ENCODE assay signal across 11 mouse cellular contexts in the genomic region with DNA sequence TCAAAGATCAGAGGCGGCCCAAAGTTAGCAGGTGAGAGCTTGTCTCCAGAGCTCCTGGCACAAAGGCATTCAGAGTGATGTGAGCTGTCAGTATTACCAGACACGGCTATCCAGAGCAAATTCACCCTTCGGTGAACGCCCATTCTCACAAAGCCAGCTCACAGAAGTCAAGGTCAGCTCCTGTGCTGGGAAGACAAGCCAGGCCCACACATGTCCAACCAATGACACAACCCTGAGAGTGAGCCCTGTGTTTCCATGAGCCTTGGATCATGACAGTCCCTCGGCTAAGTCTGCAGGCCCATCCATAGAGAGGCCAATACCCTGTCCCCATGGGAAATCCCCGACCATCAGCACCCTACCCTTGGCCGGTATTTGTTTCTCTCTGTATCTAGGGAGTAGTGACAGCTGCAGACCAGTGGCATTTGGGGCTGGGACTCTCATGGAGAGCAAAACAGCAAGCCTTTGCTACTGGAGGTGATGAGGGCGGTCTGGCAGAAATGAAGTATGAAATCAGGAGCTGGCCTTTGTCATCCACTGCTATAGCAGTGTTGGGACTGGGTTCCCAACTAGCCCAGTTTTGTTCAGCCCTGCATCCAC. TPM values are rescaled to one million over a fixed set of nuclear protein-coding genes. Genes with fewer than 3 reads are reported as not detected.
DNase-seq lines count a peak whose midpoint lies in the region; ATAC-seq and TF ChIP-seq lines count a peak whose summit lies in the region.
"Had no signal": no experiment of that assay in that cellular context is flagged by ENCODE, and none has a peak within 500 bp of the region (broad histone marks: within the 10 kb centered on the region; RNA-seq: fewer than 3 reads in every experiment).

No protein-coding gene starts in this region.

- H3K27ac ChIP-seq in forebrain, embryonic 10.5 days, result peak overlapping the region; percentile 57; the same call in 1 of the 2 replicates
- H3K27ac ChIP-seq in forebrain, embryonic 11.5 days (ENCODE audit: low read depth, low read length), result no peak overlapping the region
- H3K27ac ChIP-seq in forebrain, embryonic 13.5 days, result peak overlapping the region; percentile 31; the same call in 1 of the 2 replicates
- peak overlapping the region; percentile 35; the same call in 1 of the 2 replicates for H3K27ac ChIP-seq in hindbrain, embryonic 14.5 days
- no peak overlapping the region for H3K27ac ChIP-seq in kidney, embryonic 16.5 days (ENCODE audit: low read length)
- H3K27ac ChIP-seq in thymus, adult 2 months (ENCODE audit: control insufficient read depth, insufficient read depth, low read length), result no peak overlapping the region
- H3K27ac ChIP-seq: neural tube, embryonic 12.5 days had no signal

- no peak for DNase-seq in forebrain, embryonic 10.5 days (ENCODE audit: extremely low spot score, low spot score)
- no peak for DNase-seq in forebrain, embryonic 11.5 days (ENCODE audit: low spot score)
- DNase-seq in hindbrain, embryonic 14.5 days (ENCODE audit: low spot score), result no peak
- DNase-seq in thymus, adult 2 months, result no peak
- DNase-seq in urinary bladder, postnatal 10 days (ENCODE audit: low spot score), result no peak
- DNase-seq: cerebellum, postnatal 14 days; kidney, adult 8-10 months had no signal

- no peak for TF ChIP-seq CTCF in E14TG2a.4 (conservative IDR thresholded peaks at IDR 0.05; ENCODE audit: low read length)
- no peak for TF ChIP-seq CTCF in thymus, adult 2 months (IDR thresholded peaks at IDR 0.05; ENCODE audit: borderline replicate concordance, control insufficient read depth, extremely low read depth, insufficient read depth, low read length, poor library complexity)

- H3K4me1 ChIP-seq in forebrain, embryonic 10.5 days, result peaks cover 71% of the 10 kb centered on the region
- no peaks in the 10 kb centered on the region; the same call in 1 of the 2 replicates for H3K4me1 ChIP-seq in forebrain, embryonic 11.5 days (replicated peaks; ENCODE audit: control insufficient read depth, insufficient read depth, low read length)
- H3K4me1 ChIP-seq in E14TG2a.4 (replicated peaks; ENCODE audit: low read depth, low read length), result peaks cover 100% of the 10 kb centered on the region
- H3K4me1 ChIP-seq in forebrain, embryonic 13.5 days, result peaks cover 62% of the 10 kb centered on the region
- peaks cover 15% of the 10 kb centered on the region; the same call in 1 of the 2 replicates for H3K4me1 ChIP-seq in hindbrain, embryonic 14.5 days (replicated peaks; ENCODE audit: control insufficient read depth, insufficient read depth, low read length)
- peaks cover 7% of the 10 kb centered on the region for H3K4me1 ChIP-seq in kidney, embryonic 16.5 days (ENCODE audit: insufficient read depth, low read length)
- peaks cover 24% of the 10 kb centered on the region for H3K4me1 ChIP-seq in thymus, adult 2 months (replicated peaks; ENCODE audit: control insufficient read depth, insufficient read depth, low read length)

- no peak for ATAC-seq in forebrain, embryonic 11.5 days (replicated peaks; ENCODE audit: low FRiP score)
- ATAC-seq in forebrain, embryonic 13.5 days, result 0 out of 2 replicates have a peak, but pooled peaks have one; percentile 11
- ATAC-seq in hindbrain, embryonic 14.5 days (ENCODE audit: low FRiP score), result 0 out of 2 replicates have a peak, but pooled peaks have one; percentile 41
- no peak for ATAC-seq in kidney, embryonic 16.5 days (ENCODE audit: low FRiP score, low TSS enrichment)

- no peaks in the 10 kb centered on the region for H3K27me3 ChIP-seq in forebrain, embryonic 10.5 days (ENCODE audit: poor library complexity, severe bottlenecking)
- no peaks in the 10 kb centered on the region for H3K27me3 ChIP-seq in forebrain, embryonic 11.5 days (ENCODE audit: control insufficient read depth, insufficient read depth, low read length)
- H3K27me3 ChIP-seq in E14TG2a.4 (ENCODE audit: insufficient read depth, low read length), result no peaks in the 10 kb centered on the region
- H3K27me3 ChIP-seq in forebrain, embryonic 13.5 days, result no peaks in the 10 kb centered on the region
- H3K27me3 ChIP-seq in hindbrain, embryonic 14.5 days (ENCODE audit: control insufficient read depth, insufficient read depth, low read length), result no peaks in the 10 kb centered on the region
- H3K27me3 ChIP-seq in kidney, embryonic 16.5 days (ENCODE audit: insufficient read depth, low read length), result no peaks in the 10 kb centered on the region
- H3K27me3 ChIP-seq in thymus, adult 2 months (ENCODE audit: control insufficient read depth, insufficient read depth, low read length), result no peaks in the 10 kb centered on the region
- H3K27me3 ChIP-seq: neural tube, embryonic 12.5 days had no signal

- H3K9ac ChIP-seq in forebrain, embryonic 11.5 days (ENCODE audit: low read length), result no peak overlapping the region
- H3K9ac ChIP-seq in forebrain, embryonic 13.5 days, result peak overlapping the region; percentile 30; the same call in 1 of the 2 replicates
- H3K9ac ChIP-seq in hindbrain, embryonic 14.5 days, result no peak overlapping the region
- no peak overlapping the region for H3K9ac ChIP-seq in kidney, embryonic 16.5 days (replicated peaks; ENCODE audit: low read length)
- H3K9ac ChIP-seq: neural tube, embryonic 12.5 days had no signal

- TF ChIP-seq POLR2A in thymus, adult 2 months (IDR thresholded peaks at IDR 0.05; ENCODE audit: control insufficient read depth, extremely low read depth, insufficient read depth, low read length, poor library complexity), result no peak

- no peaks in the 10 kb centered on the region for H3K9me3 ChIP-seq in forebrain, embryonic 10.5 days
- no peaks in the 10 kb centered on the region for H3K9me3 ChIP-seq in forebrain, embryonic 11.5 days (ENCODE audit: control insufficient read depth, low read length)
- no peaks in the 10 kb centered on the region for H3K9me3 ChIP-seq in E14TG2a.4 (ENCODE audit: low read length)
- no peaks in the 10 kb centered on the region for H3K9me3 ChIP-seq in forebrain, embryonic 13.5 days (replicated peaks)
- H3K9me3 ChIP-seq in hindbrain, embryonic 14.5 days (ENCODE audit: control insufficient read depth, low read length), result no peaks in the 10 kb centered on the region
- no peaks in the 10 kb centered on the region for H3K9me3 ChIP-seq in kidney, embryonic 16.5 days (ENCODE audit: low read length)
- H3K9me3 ChIP-seq: neural tube, embryonic 12.5 days had no signal

- H3K4me3 ChIP-seq in forebrain, embryonic 10.5 days, result no peak overlapping the region
- no peak overlapping the region for H3K4me3 ChIP-seq in forebrain, embryonic 11.5 days (ENCODE audit: low read depth, low read length)
- H3K4me3 ChIP-seq in E14TG2a.4 (replicated peaks; ENCODE audit: low read length), result peak overlapping the region; percentile 27
- H3K4me3 ChIP-seq in forebrain, embryonic 13.5 days, result no peak overlapping the region
- H3K4me3 ChIP-seq in hindbrain, embryonic 14.5 days (replicated peaks; ENCODE audit: low read length), result no peak overlapping the region
- no peak overlapping the region for H3K4me3 ChIP-seq in kidney, embryonic 16.5 days (ENCODE audit: low read length)
- no peak overlapping the region for H3K4me3 ChIP-seq in thymus, adult 2 months (ENCODE audit: control insufficient read depth, insufficient read depth, low read length)
- H3K4me3 ChIP-seq: neural tube, embryonic 12.5 days had no signal

- H3K4me2 ChIP-seq in forebrain, embryonic 11.5 days (ENCODE audit: low read depth, low read length, severe bottlenecking), result no peak overlapping the region
- 0 out of 2 replicates have a peak overlapping the region, but pooled peaks have one; percentile 5 for H3K4me2 ChIP-seq in forebrain, embryonic 13.5 days
- H3K4me2 ChIP-seq in hindbrain, embryonic 14.5 days (replicated peaks), result no peak overlapping the region
- H3K4me2 ChIP-seq in kidney, embryonic 16.5 days (replicated peaks; ENCODE audit: low read depth, low read length), result no peak overlapping the region
- H3K4me2 ChIP-seq: neural tube, embryonic 12.5 days had no signal

- WGBS in forebrain, embryonic 10.5 days, result 86% methylated on average over 8 of the region's 8 CpGs
- 85% methylated on average over 8 of the region's 8 CpGs for WGBS in forebrain, embryonic 11.5 days
- WGBS in forebrain, embryonic 13.5 days, result 80% methylated on average over 8 of the region's 8 CpGs
- 66% methylated on average over 8 of the region's 8 CpGs for WGBS in hindbrain, embryonic 14.5 days
- WGBS in kidney, embryonic 16.5 days, result 80% methylated on average over 8 of the region's 8 CpGs
- 94% methylated on average over 8 of the region's 8 CpGs for WGBS in thymus, adult 2 months

- H3K36me3 ChIP-seq in forebrain, embryonic 10.5 days (replicated peaks), result 0 out of 2 replicates have a peak, but pooled peaks cover 4% of the 10 kb centered on the region
- H3K36me3 ChIP-seq in forebrain, embryonic 11.5 days (ENCODE audit: control insufficient read depth, insufficient read depth, low read length), result no peaks in the 10 kb centered on the region
- no peaks in the 10 kb centered on the region for H3K36me3 ChIP-seq in E14TG2a.4 (ENCODE audit: insufficient read depth, low read length)
- no peaks in the 10 kb centered on the region for H3K36me3 ChIP-seq in forebrain, embryonic 13.5 days (ENCODE audit: poor library complexity, severe bottlenecking)
- no peaks in the 10 kb centered on the region for H3K36me3 ChIP-seq in hindbrain, embryonic 14.5 days (replicated peaks; ENCODE audit: control insufficient read depth, insufficient read depth)
- no peaks in the 10 kb centered on the region for H3K36me3 ChIP-seq in kidney, embryonic 16.5 days (ENCODE audit: insufficient read depth, low read length)
- H3K36me3 ChIP-seq in thymus, adult 2 months (ENCODE audit: control insufficient read depth, insufficient read depth, low read length), result no peaks in the 10 kb centered on the region
- H3K36me3 ChIP-seq: neural tube, embryonic 12.5 days had no signal

RNA-seq across cellular contexts. Expression of gene Ldlrad3, which starts 58.3 kb away (rescaled TPM):
- 53.1 and 54.6 TPM in 2 replicates for polyA plus RNA-seq in forebrain, embryonic 10.5 days (2016; fragmentation: Nextera tagmentation; extraction: Ambion mirVana)
- 56.8 and 60.7 TPM in 2 replicates for polyA plus RNA-seq in forebrain, embryonic 11.5 days (2014; fragmentation: Nextera tagmentation; extraction: Ambion mirVana)
- polyA plus RNA-seq in forebrain, embryonic 13.5 days (2015; fragmentation: Nextera tagmentation; extraction: Ambion mirVana), result 35.9 and 39.6 TPM in 2 replicates
- polyA plus RNA-seq in hindbrain, embryonic 14.5 days (2014; fragmentation: Nextera tagmentation; extraction: Ambion mirVana), result 28.4 and 29.4 TPM in 2 replicates
- 38.3 and 42.5 TPM in 2 replicates for polyA plus RNA-seq in kidney, embryonic 16.5 days (2015; fragmentation: Nextera tagmentation; extraction: Ambion mirVana)
- 12.9 and 15.4 TPM in 2 replicates for polyA plus RNA-seq in thymus, adult 2 months (2012; rRNA removed)

Comparison
In these comparisons a context has a peak if more than half of its experiments do, and no peak if none do; other contexts are left out.
1. H3K27ac ChIP-seq: peak in forebrain, embryonic 10.5 days (single experiment), forebrain, embryonic 13.5 days (single experiment) and hindbrain, embryonic 14.5 days (single experiment); none in forebrain, embryonic 11.5 days (single experiment), kidney, embryonic 16.5 days (single experiment) and thymus, adult 2 months (single experiment).
2. ATAC-seq: peak in forebrain, embryonic 13.5 days (single experiment) and hindbrain, embryonic 14.5 days (single experiment); none in forebrain, embryonic 11.5 days (single experiment) and kidney, embryonic 16.5 days (single experiment).